Mouse (Mus musculus) brain, embryonic 14.5 days (tissue): ENCODE results near the gene Lexm.

Source experiments
- CTCF ChIP-seq: fragments of 200-500 bp; IDR thresholded peaks from 2 replicates; pipeline ENCODE4 v1.5.1; 2012; ENCODE audit warnings: inconsistent platforms, mild to moderate bottlenecking, moderate library complexity, borderline replicate concordance; ENCODE audit not compliant: insufficient read depth, insufficient read length; ENCODE audit errors: extremely low read depth
- POLR2A ChIP-seq: fragments of 200-500 bp; IDR thresholded peaks from 2 replicates; pipeline ENCODE4 v1.6.1; 2012; ENCODE audit warnings: mild to moderate bottlenecking, inconsistent platforms, borderline replicate concordance; ENCODE audit not compliant: poor library complexity, insufficient read depth, insufficient read length, severe bottlenecking; ENCODE audit errors: extremely low read depth

GRCm38 (mm10) chr4:106614180-106614797 is 2.8 kb downstream of the Lexm start:
- TF ChIP-seq CTCF (peak; percentile 97), POLR2A (no peak)
